Mouse (Mus musculus): ENCODE results near the gene Rnf123. TPM values are rescaled to one million over a fixed set of nuclear protein-coding genes. Genes with fewer than 3 reads are reported as not detected.
A peak's percentile ranks its signal among the peaks of the same experiment; 100 is the strongest.

The Rnf123 gene
- total and polyA plus RNA-seq, 2 experiments from 2014 or later = 32.9 to 40.5 TPM

GRCm38 (mm10) chr9:108055061-108055460 lies 28.1 kb downstream of the Rnf123 start:
- Histone ChIP-seq H3K4me2 (ENCODE audit: low read depth, low read length) (no peak overlapping the region), H3K36me3 (replicated peaks; ENCODE audit: control insufficient read depth, insufficient read depth, low read length) (peaks cover 69% of the 10 kb centered on the region), H3K4me3 (ENCODE audit: low read depth, low read length) (no peak overlapping the region), H3K9me3 (replicated peaks; ENCODE audit: control insufficient read depth, low read length) (no peaks in the 10 kb centered on the region), H3K27me3 (ENCODE audit: control insufficient read depth, insufficient read depth, low read length) (no peaks in the 10 kb centered on the region), H3K9ac (replicated peaks; ENCODE audit: low read depth, low read length) (no peak overlapping the region), H3K27ac (ENCODE audit: low read depth) (no peak overlapping the region), H3K4me1 (ENCODE audit: control insufficient read depth, insufficient read depth) (peaks cover under 1% of the 10 kb centered on the region; the same call in 1 of the 2 replicates)
- DNase-seq (ENCODE audit: low spot score) = no peak
- 63% methylated on average over 1 of the region's 1 CpGs for WGBS
- TF ChIP-seq CTCF (IDR thresholded peaks at IDR 0.05; ENCODE audit: low read depth) (no peak), EP300 (IDR thresholded peaks at IDR 0.05; ENCODE audit: low read depth) (no peak)
- ATAC-seq (ENCODE audit: insufficient read depth, low read depth) = no peak

GRCm38 (mm10) chr9:108054331-108055040 lies 28.7 kb downstream of the Rnf123 start:
- Histone ChIP-seq H3K4me2 (ENCODE audit: low read depth, low read length) (no peak overlapping the region), H3K27me3 (ENCODE audit: control insufficient read depth, insufficient read depth, low read length) (no peaks in the 10 kb centered on the region), H3K4me1 (ENCODE audit: control insufficient read depth, insufficient read depth) (peaks cover 5% of the 10 kb centered on the region; the same call in 1 of the 2 replicates), H3K9me3 (replicated peaks; ENCODE audit: control insufficient read depth, low read length) (no peaks in the 10 kb centered on the region), H3K36me3 (replicated peaks; ENCODE audit: control insufficient read depth, insufficient read depth, low read length) (peaks cover 64% of the 10 kb centered on the region), H3K4me3 (ENCODE audit: low read depth, low read length) (no peak overlapping the region), H3K9ac (replicated peaks; ENCODE audit: low read depth, low read length) (no peak overlapping the region), H3K27ac (ENCODE audit: low read depth) (no peak overlapping the region)
- ATAC-seq (ENCODE audit: insufficient read depth, low read depth) (no peak), DNase-seq (ENCODE audit: low spot score) (no peak)
- 84% methylated on average over 22 of the region's 22 CpGs for WGBS
- no peak for TF ChIP-seq EP300 (IDR thresholded peaks at IDR 0.05; ENCODE audit: low read depth)
- no peak for TF ChIP-seq CTCF (IDR thresholded peaks at IDR 0.05; ENCODE audit: low read depth)

GRCm38 (mm10) chr9:108053665-108054225 lies 29.4 kb downstream of the Rnf123 start:
- Histone ChIP-seq H3K27me3 (ENCODE audit: control insufficient read depth, insufficient read depth, low read length) (no peaks in the 10 kb centered on the region), H3K9me3 (replicated peaks; ENCODE audit: control insufficient read depth, low read length) (no peaks in the 10 kb centered on the region), H3K36me3 (replicated peaks; ENCODE audit: control insufficient read depth, insufficient read depth, low read length) (peaks cover 56% of the 10 kb centered on the region), H3K9ac (replicated peaks; ENCODE audit: low read depth, low read length) (no peak overlapping the region; the same call in 1 of the 2 replicates), H3K27ac (ENCODE audit: low read depth) (no peak overlapping the region), H3K4me2 (ENCODE audit: low read depth, low read length) (no peak overlapping the region), H3K4me1 (ENCODE audit: control insufficient read depth, insufficient read depth) (peaks cover 5% of the 10 kb centered on the region; the same call in 1 of the 2 replicates), H3K4me3 (ENCODE audit: low read depth, low read length) (no peak overlapping the region)
- no peak for ATAC-seq (ENCODE audit: insufficient read depth, low read depth)
- TF ChIP-seq CTCF (IDR thresholded peaks at IDR 0.05; ENCODE audit: low read depth) = no peak
- TF ChIP-seq EP300 (IDR thresholded peaks at IDR 0.05; ENCODE audit: low read depth) = no peak
- DNase-seq (ENCODE audit: low spot score) = no peak
- WGBS = 81% methylated on average over 15 of the region's 15 CpGs

GRCm38 (mm10) chr9:108052885-108053664 lies 30.1 kb downstream of the Rnf123 start, which contains the start of gene Amigo3:
Gene Amigo3, plus strand, starts transcription at chr9:108053159.
- TF ChIP-seq EP300 (IDR thresholded peaks at IDR 0.05; ENCODE audit: low read depth) (no peak), CTCF (IDR thresholded peaks at IDR 0.05; ENCODE audit: low read depth) (peak; percentile 92)
- Histone ChIP-seq H3K4me1 (ENCODE audit: control insufficient read depth, insufficient read depth) (peaks cover 10% of the 10 kb centered on the region), H3K4me3 (ENCODE audit: low read depth, low read length) (peak within 1 kb of the TSS; percentile 20; the same call in 1 of the 2 replicates), H3K27me3 (ENCODE audit: control insufficient read depth, insufficient read depth, low read length) (no peaks in the 10 kb centered on the region), H3K9ac (replicated peaks; ENCODE audit: low read depth, low read length) (no peak within 1 kb of the TSS; the same call in 1 of the 2 replicates), H3K9me3 (replicated peaks; ENCODE audit: control insufficient read depth, low read length) (no peaks in the 10 kb centered on the region), H3K4me2 (ENCODE audit: low read depth, low read length) (peak within 1 kb of the TSS; percentile 62), H3K27ac (ENCODE audit: low read depth) (peak within 1 kb of the TSS; percentile 69; the same call in 1 of the 2 replicates), H3K36me3 (replicated peaks; ENCODE audit: control insufficient read depth, insufficient read depth, low read length) (peaks cover 50% of the 10 kb centered on the region)
- DNase-seq (ENCODE audit: low spot score) = peak; percentile 98
- WGBS = 53% methylated on average over 20 of the region's 20 CpGs
- ATAC-seq (ENCODE audit: insufficient read depth, low read depth) = peak; percentile 63

- Histone ChIP-seq H3K4me1 (ENCODE audit: control insufficient read depth, insufficient read depth) (peaks cover 15% of the 10 kb centered on the region), H3K9ac (replicated peaks; ENCODE audit: low read depth, low read length) (no peak overlapping the region), H3K4me3 (ENCODE audit: low read depth, low read length) (no peak overlapping the region), H3K36me3 (replicated peaks; ENCODE audit: control insufficient read depth, insufficient read depth, low read length) (peaks cover 49% of the 10 kb centered on the region), H3K27me3 (ENCODE audit: control insufficient read depth, insufficient read depth, low read length) (no peaks in the 10 kb centered on the region), H3K27ac (ENCODE audit: low read depth) (peak overlapping the region; percentile 69; the same call in 1 of the 2 replicates), H3K9me3 (replicated peaks; ENCODE audit: control insufficient read depth, low read length) (no peaks in the 10 kb centered on the region), H3K4me2 (ENCODE audit: low read depth, low read length) (no peak overlapping the region)
- TF ChIP-seq EP300 (IDR thresholded peaks at IDR 0.05; ENCODE audit: low read depth) = no peak
- TF ChIP-seq CTCF (IDR thresholded peaks at IDR 0.05; ENCODE audit: low read depth) = no peak
- ATAC-seq (ENCODE audit: insufficient read depth, low read depth) = no peak
- 63% methylated on average over 7 of the region's 7 CpGs for WGBS
- DNase-seq (ENCODE audit: low spot score) = no peak
These were observed 30.7 kb downstream of the Rnf123 start for GRCm38 (mm10) chr9:108052411-108052810.

Data from heart, postnatal 0 days (tissue).